Comparison of ENCODE assay signal across 7 mouse cellular contexts in the genomic region with DNA sequence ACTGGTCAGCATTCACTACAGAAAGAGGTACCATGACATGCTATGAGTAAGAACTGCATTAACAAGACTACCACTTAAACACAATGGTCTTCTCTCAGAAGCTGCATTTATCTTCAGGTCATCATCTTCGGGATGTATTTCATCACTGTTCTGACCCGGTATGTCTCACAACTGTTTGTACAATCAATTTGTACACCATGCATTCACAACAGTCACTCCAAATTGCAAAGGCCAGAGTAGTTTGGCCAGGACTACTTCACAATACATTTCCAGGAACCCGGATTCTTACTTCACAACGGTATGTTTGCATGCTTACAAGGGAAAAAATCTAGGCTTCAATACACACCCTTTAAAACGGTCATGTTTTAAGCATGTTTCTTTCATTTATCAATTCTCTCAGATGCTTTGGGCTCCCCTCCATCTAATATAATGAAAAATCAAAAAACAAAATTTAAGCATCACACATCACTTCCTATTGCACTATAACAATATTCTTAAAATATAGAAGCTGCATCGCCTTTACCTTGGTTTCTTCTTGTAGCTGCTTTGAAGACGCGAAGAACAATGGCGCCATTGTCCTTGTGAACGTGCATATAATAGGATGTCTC. TPM values are rescaled to one million over a fixed set of nuclear protein-coding genes. Genes with fewer than 3 reads are reported as not detected.
DNase-seq lines count a peak whose midpoint lies in the region; ATAC-seq and TF ChIP-seq lines count a peak whose summit lies in the region.

No protein-coding gene starts in this region.

- no peak for DNase-seq in embryonic facial prominence, embryonic 14.5 days (ENCODE audit: low spot score)
- DNase-seq in stomach, postnatal 0 days (ENCODE audit: low spot score): no peak
- no peak for DNase-seq in thymus, postnatal 10 days (ENCODE audit: low spot score in 2 of 2)
- DNase-seq in cerebellum, adult 11 months: no peak

- ATAC-seq in megakaryocyte, adult 5-6 weeks (ENCODE audit: poor library complexity, severe bottlenecking): no peak
- ATAC-seq in embryonic facial prominence, embryonic 14.5 days (ENCODE audit: low read depth): no peak
- no peak for ATAC-seq in limb, embryonic 13.5 days (ENCODE audit: low FRiP score, low read depth)
- ATAC-seq in stomach, postnatal 0 days (ENCODE audit: low FRiP score, low TSS enrichment): no peak

- peaks cover 25% of the 10 kb centered on the region for H3K4me1 ChIP-seq in megakaryocyte, embryonic 14.5 days
- H3K4me1 ChIP-seq in embryonic facial prominence, embryonic 14.5 days (ENCODE audit: control insufficient read depth, insufficient read depth, low read length): peaks cover 10% of the 10 kb centered on the region
- peaks cover 16% of the 10 kb centered on the region for H3K4me1 ChIP-seq in limb, embryonic 13.5 days
- no peaks in the 10 kb centered on the region for H3K4me1 ChIP-seq in stomach, postnatal 0 days (replicated peaks; ENCODE audit: control insufficient read depth, insufficient read depth)

- no peaks in the 10 kb centered on the region for H3K9me3 ChIP-seq in megakaryocyte, embryonic 14.5 days
- H3K9me3 ChIP-seq in embryonic facial prominence, embryonic 14.5 days (ENCODE audit: control insufficient read depth, low read length): no peaks in the 10 kb centered on the region
- H3K9me3 ChIP-seq in limb, embryonic 13.5 days: no peaks in the 10 kb centered on the region
- H3K9me3 ChIP-seq in stomach, postnatal 0 days (ENCODE audit: control insufficient read depth, low read length): no peaks in the 10 kb centered on the region

- no peaks in the 10 kb centered on the region for H3K27me3 ChIP-seq in megakaryocyte, embryonic 14.5 days (replicated peaks)
- no peaks in the 10 kb centered on the region for H3K27me3 ChIP-seq in embryonic facial prominence, embryonic 14.5 days (replicated peaks; ENCODE audit: control insufficient read depth, insufficient read depth, low read length)
- no peaks in the 10 kb centered on the region for H3K27me3 ChIP-seq in limb, embryonic 13.5 days
- no peaks in the 10 kb centered on the region for H3K27me3 ChIP-seq in stomach, postnatal 0 days (ENCODE audit: control insufficient read depth, insufficient read depth, low read length)

- peak overlapping the region; percentile 59 for H3K4me2 ChIP-seq in embryonic facial prominence, embryonic 14.5 days (ENCODE audit: low read depth, low read length)
- peak overlapping the region; percentile 72 for H3K4me2 ChIP-seq in limb, embryonic 13.5 days (replicated peaks)
- H3K4me2 ChIP-seq in stomach, postnatal 0 days (replicated peaks; ENCODE audit: low read depth): peak overlapping the region; percentile 69

- peak overlapping the region; percentile 89 for H3K27ac ChIP-seq in embryonic facial prominence, embryonic 14.5 days (replicated peaks; ENCODE audit: low read depth, low read length)
- H3K27ac ChIP-seq in limb, embryonic 13.5 days: peak overlapping the region; percentile 90
- H3K27ac ChIP-seq in stomach, postnatal 0 days (replicated peaks): peak overlapping the region; percentile 89

- TF ChIP-seq CTCF in stomach, postnatal 0 days (IDR thresholded peaks at IDR 0.05; ENCODE audit: low read depth): no peak

- H3K9ac ChIP-seq in embryonic facial prominence, embryonic 14.5 days (ENCODE audit: low read depth, low read length): peak overlapping the region; percentile 95
- H3K9ac ChIP-seq in limb, embryonic 13.5 days: peak overlapping the region; percentile 90
- peak overlapping the region; percentile 86 for H3K9ac ChIP-seq in stomach, postnatal 0 days (ENCODE audit: low read length)

- 0% methylated on average over 10 of the region's 10 CpGs for WGBS in embryonic facial prominence, embryonic 14.5 days
- 0% methylated on average over 10 of the region's 10 CpGs for WGBS in limb, embryonic 13.5 days
- WGBS in stomach, postnatal 0 days: 1% methylated on average over 10 of the region's 10 CpGs

- peak overlapping the region; percentile 95 for H3K4me3 ChIP-seq in megakaryocyte, embryonic 14.5 days (replicated peaks)
- peak overlapping the region; percentile 73 for H3K4me3 ChIP-seq in embryonic facial prominence, embryonic 14.5 days (ENCODE audit: low read depth, low read length)
- peak overlapping the region; percentile 60 for H3K4me3 ChIP-seq in limb, embryonic 13.5 days
- peak overlapping the region; percentile 79 for H3K4me3 ChIP-seq in stomach, postnatal 0 days (ENCODE audit: low read depth, low read length)

- H3K36me3 ChIP-seq in megakaryocyte, embryonic 14.5 days (replicated peaks; ENCODE audit: low read length): peaks cover 20% of the 10 kb centered on the region
- peaks cover 17% of the 10 kb centered on the region for H3K36me3 ChIP-seq in embryonic facial prominence, embryonic 14.5 days (ENCODE audit: control insufficient read depth, insufficient read depth, low read length)
- peaks cover 14% of the 10 kb centered on the region for H3K36me3 ChIP-seq in limb, embryonic 13.5 days
- H3K36me3 ChIP-seq in stomach, postnatal 0 days (ENCODE audit: control insufficient read depth, insufficient read depth, low read length): 0 out of 2 replicates have a peak, but pooled peaks cover 3% of the 10 kb centered on the region

- TF ChIP-seq EP300 in stomach, postnatal 0 days (optimal IDR thresholded peaks at IDR 0.05): no peak

RNA-seq across cellular contexts. Expression of gene Zfp949, which starts 25.8 kb away (rescaled TPM):
- 0.78 TPM in 1 of 2 replicates, not detected in the other for polyA plus RNA-seq in megakaryocyte, embryonic 14.5 days (2012; ENCODE audit: insufficient read depth, low replicate concordance)
- 4.3 and 4.6 TPM in 2 replicates for total RNA-seq in megakaryocyte, adult 5-6 weeks (2015)
- 7.2 and 8.9 TPM in 2 replicates for total RNA-seq in megakaryocyte, adult 5-6 weeks (2017)
- 9.0 and 10.5 TPM in 2 replicates for polyA plus RNA-seq in embryonic facial prominence, embryonic 14.5 days (2014; fragmentation: Nextera tagmentation; extraction: Ambion mirVana)
- 14.7 and 15.5 TPM in 2 replicates for polyA plus RNA-seq in limb, embryonic 13.5 days (2015; fragmentation: Nextera tagmentation; extraction: Ambion mirVana)
- polyA plus RNA-seq in stomach, postnatal 0 days (2015; fragmentation: Nextera tagmentation; extraction: Ambion mirVana): 6.8 and 7.2 TPM in 2 replicates

RNA-seq across cellular contexts. Expression of gene Syncrip, which starts 39.7 kb away (rescaled TPM):
- 15.1 and 44.2 TPM in 2 replicates for polyA plus RNA-seq in megakaryocyte, embryonic 14.5 days (2012; ENCODE audit: insufficient read depth, low replicate concordance)
- total RNA-seq in megakaryocyte, adult 5-6 weeks (2015): 113 and 121 TPM in 2 replicates
- total RNA-seq in megakaryocyte, adult 5-6 weeks (2017): 116 and 128 TPM in 2 replicates
- 118 and 123 TPM in 2 replicates for polyA plus RNA-seq in embryonic facial prominence, embryonic 14.5 days (2014; fragmentation: Nextera tagmentation; extraction: Ambion mirVana)
- 114 TPM in 2 replicates for polyA plus RNA-seq in limb, embryonic 13.5 days (2015; fragmentation: Nextera tagmentation; extraction: Ambion mirVana)
- 38.8 and 51.7 TPM in 2 replicates for polyA plus RNA-seq in stomach, postnatal 0 days (2015; fragmentation: Nextera tagmentation; extraction: Ambion mirVana)

RNA-seq across cellular contexts. Expression of gene Trim43a, which starts 58.6 kb away (rescaled TPM):
- not detected in 2 replicates for polyA plus RNA-seq in megakaryocyte, embryonic 14.5 days (2012; ENCODE audit: insufficient read depth, low replicate concordance)
- not detected in 2 replicates for total RNA-seq in megakaryocyte, adult 5-6 weeks (2015)
- not detected in 2 replicates for total RNA-seq in megakaryocyte, adult 5-6 weeks (2017)
- polyA plus RNA-seq in embryonic facial prominence, embryonic 14.5 days (2014; fragmentation: Nextera tagmentation; extraction: Ambion mirVana): not detected in 2 replicates
- polyA plus RNA-seq in limb, embryonic 13.5 days (2015; fragmentation: Nextera tagmentation; extraction: Ambion mirVana): 0.19 and 0.20 TPM in 2 replicates
- 0.17 TPM in 1 of 2 replicates, not detected in the other for polyA plus RNA-seq in stomach, postnatal 0 days (2015; fragmentation: Nextera tagmentation; extraction: Ambion mirVana)
